Mouse (Mus musculus) lung, adult 2 months (tissue): ENCODE measurements around the gene Alpl.

ENCODE experiments used
- CTCF ChIP-seq: fragments of 200-500 bp; IDR thresholded peaks from 2 replicates; pipeline ENCODE4 v1.5.1; 2011; ENCODE audit warnings: mild to moderate bottlenecking, low read length, control low read depth; ENCODE audit not compliant: insufficient read depth
- POLR2A ChIP-seq: fragments of 200-500 bp; IDR thresholded peaks from 2 replicates; pipeline ENCODE4 v1.6.1; 2011; ENCODE audit warnings: low read depth, mild to moderate bottlenecking, control low read depth, low read length, borderline replicate concordance; ENCODE audit errors: extremely low read depth

- TF ChIP-seq CTCF (no peak), POLR2A (no peak)
Measured at GRCm38 (mm10) chr4:137730757-137731156, 65.4 kb downstream of the Alpl start.
